17 mouse cellular contexts compared by ENCODE assay signal in genomic region chr6:119346257-119346656, GRCm38 (mm10). TPM values are rescaled to one million over a fixed set of nuclear protein-coding genes. Genes with fewer than 3 reads are reported as not detected.
A peak's percentile ranks its signal among the peaks of the same experiment; 100 is the strongest.
DNase-seq lines count a peak whose midpoint lies in the region; ATAC-seq and TF ChIP-seq lines count a peak whose summit lies in the region.
"Had no signal": no experiment of that assay in that cellular context is flagged by ENCODE, and none has a peak within 500 bp of the region (broad histone marks: within the 10 kb centered on the region; RNA-seq: fewer than 3 reads in every experiment).

No protein-coding gene starts in this region.

- no peaks in the 10 kb centered on the region for H3K9me3 ChIP-seq in neural tube, embryonic 13.5 days
- H3K9me3 ChIP-seq in neural tube, embryonic 15.5 days (replicated peaks) = no peaks in the 10 kb centered on the region
- no peaks in the 10 kb centered on the region for H3K9me3 ChIP-seq in embryonic facial prominence, embryonic 10.5 days
- H3K9me3 ChIP-seq: embryonic facial prominence, embryonic 12.5 days; forebrain, embryonic 13.5 days; heart, embryonic 10.5 days; hindbrain, embryonic 10.5 days had no signal

- ATAC-seq in neural tube, embryonic 13.5 days (ENCODE audit: low read depth) = no peak
- ATAC-seq in neural tube, embryonic 15.5 days (ENCODE audit: low FRiP score) = no peak
- no peak; the same call in 1 of the 2 replicates for ATAC-seq in monocyte, adult 5-6 weeks (replicated peaks; ENCODE audit: insufficient number of reproducible peaks, low FRiP score, low TSS enrichment, poor library complexity, severe bottlenecking)
- ATAC-seq: forebrain, embryonic 13.5 days had no signal

- no peaks in the 10 kb centered on the region for H3K4me1 ChIP-seq in neural tube, embryonic 13.5 days (replicated peaks)
- peaks cover 4% of the 10 kb centered on the region; the same call in 1 of the 2 replicates for H3K4me1 ChIP-seq in neural tube, embryonic 15.5 days
- peaks cover 14% of the 10 kb centered on the region for H3K4me1 ChIP-seq in cerebellum, adult 2 months (ENCODE audit: control insufficient read depth, insufficient read depth, low read length)
- peaks cover 6% of the 10 kb centered on the region; the same call in 1 of the 2 replicates for H3K4me1 ChIP-seq in embryonic facial prominence, embryonic 10.5 days
- H3K4me1 ChIP-seq: embryonic facial prominence, embryonic 12.5 days had no signal

- no peak overlapping the region for H3K4me2 ChIP-seq in neural tube, embryonic 13.5 days
- no peak overlapping the region for H3K4me2 ChIP-seq in neural tube, embryonic 15.5 days
- H3K4me2 ChIP-seq: embryonic facial prominence, embryonic 12.5 days; forebrain, embryonic 13.5 days had no signal

- no peak overlapping the region for H3K27ac ChIP-seq in neural tube, embryonic 13.5 days (replicated peaks)
- H3K27ac ChIP-seq in neural tube, embryonic 15.5 days (replicated peaks) = no peak overlapping the region
- no peak overlapping the region for H3K27ac ChIP-seq in cerebellum, adult 2 months (ENCODE audit: insufficient read depth, low read length)
- peak overlapping the region; percentile 24; the same call in 1 of the 2 replicates for H3K27ac ChIP-seq in embryonic facial prominence, embryonic 10.5 days (replicated peaks)
- H3K27ac ChIP-seq: embryonic facial prominence, embryonic 12.5 days; forebrain, embryonic 13.5 days; gastrocnemius, adult 2 months; heart, embryonic 10.5 days; hindbrain, embryonic 10.5 days had no signal

- no peaks in the 10 kb centered on the region for H3K27me3 ChIP-seq in neural tube, embryonic 13.5 days
- no peaks in the 10 kb centered on the region for H3K27me3 ChIP-seq in neural tube, embryonic 15.5 days (replicated peaks)
- H3K27me3 ChIP-seq in cerebellum, adult 2 months (ENCODE audit: control insufficient read depth, insufficient read depth, low read length) = no peaks in the 10 kb centered on the region
- no peaks in the 10 kb centered on the region for H3K27me3 ChIP-seq in embryonic facial prominence, embryonic 10.5 days (replicated peaks; ENCODE audit: low read depth, poor library complexity, severe bottlenecking)
- no peaks in the 10 kb centered on the region for H3K27me3 ChIP-seq in splenic B cell, adult 2 months (ENCODE audit: control insufficient read depth, insufficient read depth, low read length, poor library complexity, severe bottlenecking)
- H3K27me3 ChIP-seq: embryonic facial prominence, embryonic 12.5 days; forebrain, embryonic 13.5 days had no signal

- no peak for TF ChIP-seq POLR2A in cerebellum, adult 2 months (IDR thresholded peaks at IDR 0.05; ENCODE audit: borderline replicate concordance, insufficient read depth, low read length)

- peak; percentile 47 to 72 for DNase-seq in cerebellum, adult 2 months
- no peak for DNase-seq in embryonic facial prominence, embryonic 10.5 days (ENCODE audit: low spot score)
- DNase-seq in splenic B cell, adult 2 months (ENCODE audit: low read depth, low spot score) = peak; percentile 38
- DNase-seq in natural killer cell, adult 2 months (ENCODE audit: low spot score in 2 of 2) = no peak
- DNase-seq: adrenal gland, adult 2 months; gastrocnemius, adult 2 months; retina, postnatal 1 day had no signal

- 0 out of 2 replicates have a peak overlapping the region, but pooled peaks have one; percentile 17 for H3K9ac ChIP-seq in neural tube, embryonic 13.5 days
- H3K9ac ChIP-seq in neural tube, embryonic 15.5 days (replicated peaks) = no peak overlapping the region
- H3K9ac ChIP-seq: embryonic facial prominence, embryonic 12.5 days; forebrain, embryonic 13.5 days had no signal

- no peak for TF ChIP-seq CTCF in cerebellum, adult 2 months (IDR thresholded peaks at IDR 0.05; ENCODE audit: borderline replicate concordance, insufficient read depth, low read depth, low read length)

- WGBS in neural tube, embryonic 13.5 days = 72% methylated on average over 10 of the region's 10 CpGs
- WGBS in neural tube, embryonic 15.5 days = 72% methylated on average over 10 of the region's 10 CpGs
- 13% methylated on average over 10 of the region's 10 CpGs for WGBS in cerebellum, adult 2 months
- WGBS in embryonic facial prominence, embryonic 10.5 days = 57% methylated on average over 10 of the region's 10 CpGs

- H3K4me3 ChIP-seq in neural tube, embryonic 13.5 days = no peak overlapping the region
- no peak overlapping the region for H3K4me3 ChIP-seq in neural tube, embryonic 15.5 days (replicated peaks)
- no peak overlapping the region for H3K4me3 ChIP-seq in cerebellum, adult 2 months (replicated peaks; ENCODE audit: insufficient read depth, low read depth, low read length)
- H3K4me3 ChIP-seq in embryonic facial prominence, embryonic 10.5 days = no peak overlapping the region
- H3K4me3 ChIP-seq: embryonic facial prominence, embryonic 12.5 days; forebrain, embryonic 13.5 days; gastrocnemius, adult 2 months; heart, embryonic 10.5 days; hindbrain, embryonic 10.5 days; myocyte had no signal

- no peaks in the 10 kb centered on the region for H3K36me3 ChIP-seq in neural tube, embryonic 13.5 days
- no peaks in the 10 kb centered on the region for H3K36me3 ChIP-seq in neural tube, embryonic 15.5 days
- H3K36me3 ChIP-seq in embryonic facial prominence, embryonic 10.5 days (replicated peaks) = no peaks in the 10 kb centered on the region
- no peaks in the 10 kb centered on the region for H3K36me3 ChIP-seq in splenic B cell, adult 2 months (ENCODE audit: control insufficient read depth, insufficient read depth, low read length, poor library complexity, severe bottlenecking)
- H3K36me3 ChIP-seq: embryonic facial prominence, embryonic 12.5 days; heart, embryonic 10.5 days; hindbrain, embryonic 10.5 days had no signal

RNA-seq across cellular contexts. Expression of gene Lrtm2, which starts 15.7 kb away (rescaled TPM):
- polyA plus RNA-seq in neural tube, embryonic 13.5 days (2015; fragmentation: Nextera tagmentation; extraction: Ambion mirVana) = 3.4 and 3.8 TPM in 2 replicates
- 12.4 and 15.0 TPM in 2 replicates for polyA plus RNA-seq in neural tube, embryonic 15.5 days (2015; fragmentation: Nextera tagmentation; extraction: Ambion mirVana)
- 35.3 and 38.5 TPM in 2 replicates for polyA plus RNA-seq in cerebellum, adult 2 months (2012; rRNA removed)
- polyA plus RNA-seq in embryonic facial prominence, embryonic 10.5 days (2016; fragmentation: Nextera tagmentation; extraction: Ambion mirVana) = 0.04 TPM in 1 of 2 replicates, not detected in the other
- total RNA-seq in monocyte, adult 5-6 weeks (2017) = 0.11 to 1.6 TPM (median 0.48 TPM) in 3 replicates
- polyA plus RNA-seq: adrenal gland, adult 2 months; kidney, embryonic 14.5 days; liver, embryonic 16.5 days had no signal

Comparison
In these comparisons a context has a peak if more than half of its experiments do, and no peak if none do; other contexts are left out.
1. DNase-seq: peak in cerebellum, adult 2 months (2 of 2) and splenic B cell, adult 2 months (single experiment); none in embryonic facial prominence, embryonic 10.5 days (single experiment) and natural killer cell, adult 2 months (0 of 2).